Mouse (Mus musculus) cerebellum, postnatal 14 days (tissue): ENCODE measurements around the gene Gorab.

Experiments used
- DNase-seq, 2 experiments: peaks; one replicate each; pipeline ENCODE4 v3.0.0; 2021; ENCODE audit warnings: mixed read lengths in 2 of 2

The Gorab gene

GRCm38 (mm10) chr1:163356167-163356566, 47.3 kb downstream of the Gorab start:
- no peak for DNase-seq

- no peak for DNase-seq
Observed at GRCm38 (mm10) chr1:163355626-163356156, 47.8 kb downstream of the Gorab start.

- no peak for DNase-seq
Observed at GRCm38 (mm10) chr1:163350988-163351387, 52.5 kb downstream of the Gorab start.

- DNase-seq: no peak
Observed at GRCm38 (mm10) chr1:163345541-163345940, 57.9 kb downstream of the Gorab start.

- no peak for DNase-seq
Observed at GRCm38 (mm10) chr1:163344931-163345330, 58.5 kb downstream of the Gorab start.

GRCm38 (mm10) chr1:163339219-163339561, 64.3 kb downstream of the Gorab start:
- no peak for DNase-seq

GRCm38 (mm10) chr1:163338525-163339218, 64.8 kb downstream of the Gorab start:
- DNase-seq: peak; percentile 50 to 54

- peak; percentile 47 to 50 for DNase-seq
Observed at GRCm38 (mm10) chr1:163337821-163338220, 65.6 kb downstream of the Gorab start.
